Mouse (Mus musculus) monocyte, adult 2 months (primary cell): ENCODE results near the gene Gm9821.

Experiments used
- DNase-seq, 2 experiments: peaks; one replicate each; pipeline ENCODE4 v3.0.0; 2022; ENCODE audit warnings: low spot score in 2 of 2, low read depth in 1 of 2

Gene Gm9821

GRCm38 (mm10) chr2:91966367-91966766, 20.9 kb downstream of the Gm9821 start:
- DNase-seq: peak in 1 of 2 experiments; percentile 43

- no peak for DNase-seq
These were observed 22.5 kb downstream of the Gm9821 start for GRCm38 (mm10) chr2:91967962-91968361.

- no peak for DNase-seq
These were observed 26.0 kb downstream of the Gm9821 start for GRCm38 (mm10) chr2:91971231-91972097.

GRCm38 (mm10) chr2:91972121-91972566, 26.6 kb downstream of the Gm9821 start:
- DNase-seq: peak; percentile 70 to 76

- DNase-seq: no peak
These were observed 28.1 kb downstream of the Gm9821 start for GRCm38 (mm10) chr2:91973416-91974135.

GRCm38 (mm10) chr2:91975581-91976541, 30.4 kb downstream of the Gm9821 start, which contains the start of gene Dgkz:
Gene Dgkz (minus strand): TSS chr2:91975864.
- DNase-seq: no peak

GRCm38 (mm10) chr2:91977960-91978359, 32.5 kb downstream of the Gm9821 start:
- DNase-seq: no peak

- no peak for DNase-seq
These were observed 33.0 kb downstream of the Gm9821 start for GRCm38 (mm10) chr2:91978547-91978946.

GRCm38 (mm10) chr2:91980245-91980644, 34.7 kb downstream of the Gm9821 start:
- DNase-seq: no peak

- DNase-seq: no peak
These were observed 35.3 kb downstream of the Gm9821 start for GRCm38 (mm10) chr2:91980830-91981229.

- DNase-seq: peak; percentile 59 to 66
These were observed 38.9 kb downstream of the Gm9821 start for GRCm38 (mm10) chr2:91984439-91984838.

GRCm38 (mm10) chr2:91984906-91985525, 39.5 kb downstream of the Gm9821 start:
- no peak for DNase-seq

GRCm38 (mm10) chr2:91986071-91986470, 40.6 kb downstream of the Gm9821 start:
- no peak for DNase-seq

- DNase-seq: peak in 1 of 2 experiments; percentile 73
These were observed 42.0 kb downstream of the Gm9821 start for GRCm38 (mm10) chr2:91987542-91987941.

GRCm38 (mm10) chr2:91989750-91990149, 44.2 kb downstream of the Gm9821 start:
- no peak for DNase-seq

GRCm38 (mm10) chr2:91993409-91993808, 47.9 kb downstream of the Gm9821 start:
- DNase-seq: no peak

GRCm38 (mm10) chr2:91996006-91996405, 50.5 kb downstream of the Gm9821 start:
- no peak for DNase-seq
